Mouse (Mus musculus): ENCODE results near the gene Acot13. TPM values are rescaled to one million over a fixed set of nuclear protein-coding genes. Genes with fewer than 3 reads are reported as not detected.
"Not testable (repeated sequence)": the region's sequence is repeated elsewhere in the genome, so short reads cannot be mapped to it uniquely, and the experiment has no call there.

Acot13 gene
- total RNA-seq, 2 experiments from 2014 or later: 12.4 to 32.5 TPM

DNA sequence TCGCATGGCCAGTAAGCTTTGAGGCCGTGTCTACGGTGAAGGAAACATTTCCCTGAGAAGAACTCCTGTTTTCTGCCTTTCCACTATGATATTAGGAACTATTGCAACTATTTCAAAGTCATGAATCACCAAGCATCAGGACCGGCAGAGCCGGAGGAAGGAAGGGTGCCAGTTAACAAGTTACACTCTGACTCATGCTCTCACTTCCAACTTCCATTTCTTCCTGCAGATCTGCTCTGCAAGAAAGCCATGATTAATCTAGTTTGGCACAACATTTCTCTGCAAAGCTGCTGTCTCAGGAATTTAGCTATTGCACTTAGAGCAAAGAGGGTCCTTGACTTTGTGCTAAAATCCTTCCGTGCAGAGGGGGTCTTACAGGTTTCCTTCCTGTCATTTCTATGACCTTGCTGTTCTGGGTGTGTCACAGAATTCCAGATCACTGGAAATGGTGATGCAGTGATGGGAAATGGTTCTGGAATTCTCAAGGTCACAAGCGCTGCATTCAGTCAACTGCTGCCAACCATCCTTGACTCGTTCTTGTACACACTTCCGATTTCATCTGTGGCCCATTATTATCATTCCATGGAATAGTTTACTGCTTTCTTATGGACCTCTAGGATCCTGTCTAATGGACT, 38.8 kb downstream of the Acot13 start:
- no peak for ATAC-seq (replicated peaks; ENCODE audit: low FRiP score, poor library complexity, severe bottlenecking)

DNA sequence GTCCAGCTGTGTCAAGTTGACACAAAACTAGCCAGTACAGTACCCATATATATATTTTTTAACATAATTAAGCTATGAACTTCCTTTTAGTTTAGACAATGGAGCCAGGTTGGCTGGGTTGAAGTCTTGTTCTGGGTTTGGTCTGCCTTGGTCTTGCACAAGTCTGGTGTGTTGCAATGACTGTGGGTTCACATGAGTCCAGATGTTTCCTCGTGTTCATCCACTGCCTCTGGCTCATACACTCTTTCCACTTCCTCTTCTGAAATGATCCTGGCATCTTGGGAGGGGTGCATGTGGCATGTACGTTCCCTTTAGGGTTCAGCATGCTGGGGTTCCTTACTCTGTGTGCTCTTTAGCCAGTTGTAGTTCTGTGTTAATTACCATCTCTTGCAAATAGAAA, 40.0 kb downstream of the Acot13 start:
- ATAC-seq (replicated peaks; ENCODE audit: low FRiP score, poor library complexity, severe bottlenecking): no peak

GRCm38 (mm10) chr13:24787477-24787876, 43.9 kb downstream of the Acot13 start:
- ATAC-seq (replicated peaks; ENCODE audit: low FRiP score, poor library complexity, severe bottlenecking): no peak

GRCm38 (mm10) chr13:24786014-24786490, 45.3 kb downstream of the Acot13 start:
- no peak for ATAC-seq (replicated peaks; ENCODE audit: low FRiP score, poor library complexity, severe bottlenecking)

DNA sequence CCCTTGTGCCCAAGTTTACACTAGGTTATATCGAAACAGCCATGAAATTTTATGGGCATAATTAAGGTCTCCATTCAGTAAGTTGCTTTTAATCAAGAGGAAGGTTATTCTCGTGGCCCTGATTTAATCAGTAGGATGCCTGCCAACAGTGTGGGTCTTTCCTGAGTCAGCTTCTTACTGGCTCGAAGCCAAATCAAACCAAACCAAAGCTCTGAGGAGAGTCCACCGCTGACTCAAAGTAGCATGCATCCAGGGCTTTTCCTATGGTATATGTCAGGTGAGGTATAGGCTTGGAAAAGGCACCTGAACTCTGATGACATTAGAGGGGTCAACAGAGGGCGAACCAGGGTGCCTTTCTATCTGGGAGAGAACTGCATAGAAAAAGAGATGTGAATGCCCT, 49.4 kb downstream of the Acot13 start:
- ATAC-seq (replicated peaks; ENCODE audit: low FRiP score, poor library complexity, severe bottlenecking): no peak

- ATAC-seq (replicated peaks; ENCODE audit: low FRiP score, poor library complexity, severe bottlenecking): no peak
Observed at GRCm38 (mm10) chr13:24778706-24779380, 52.5 kb downstream of the Acot13 start.

GRCm38 (mm10) chr13:24778026-24778425, 53.3 kb downstream of the Acot13 start:
- ATAC-seq (replicated peaks; ENCODE audit: low FRiP score, poor library complexity, severe bottlenecking): no peak

DNA sequence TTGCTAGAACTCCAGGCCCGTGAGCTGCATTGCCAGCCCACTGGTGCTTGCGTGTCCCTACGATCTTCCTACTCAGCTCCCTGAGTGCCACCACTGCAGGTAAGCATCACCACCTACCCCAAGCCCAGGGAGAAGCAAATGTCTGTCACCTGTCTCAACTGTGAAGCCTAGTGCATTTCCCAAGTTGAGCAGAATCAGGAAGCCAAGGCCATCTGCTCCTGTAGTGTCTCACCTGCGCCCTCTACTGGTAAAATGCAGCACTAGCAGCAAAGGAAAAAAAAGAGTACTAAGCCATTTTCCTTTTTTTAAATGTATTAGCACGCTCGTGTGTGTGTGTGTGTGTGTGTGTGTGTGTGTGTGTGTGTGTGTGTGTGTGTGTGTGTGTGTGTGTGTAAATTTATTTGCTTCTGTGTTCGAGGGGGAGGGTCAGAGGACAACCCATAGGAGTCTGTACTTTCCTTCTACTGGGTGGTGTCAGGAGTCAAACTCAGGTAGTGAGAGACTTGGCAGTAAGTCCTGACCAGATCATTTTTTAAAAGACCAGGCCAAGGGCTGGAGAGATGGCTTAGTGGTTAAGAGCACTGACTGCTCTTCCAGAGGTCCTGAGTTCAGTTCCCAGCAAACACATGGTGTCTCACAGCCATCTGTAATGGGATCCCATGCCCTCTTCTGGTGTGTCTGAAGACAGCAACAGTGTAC, 55.0 kb downstream of the Acot13 start:
- ATAC-seq (replicated peaks; ENCODE audit: low FRiP score, poor library complexity, severe bottlenecking): peak; percentile 93

GRCm38 (mm10) chr13:24771482-24771881, 59.9 kb downstream of the Acot13 start:
- not testable (repeated sequence) for ATAC-seq (replicated peaks; ENCODE audit: low FRiP score, poor library complexity, severe bottlenecking)

Other genes starting within 250 kb of the Acot13 start
- gene Ripor2, start 249.4 kb downstream of the Acot13 start, total RNA-seq (2015; ENCODE audit: low replicate concordance): 20.2 and 21.1 TPM in 2 replicates
- 13.3 and 18.8 TPM in 2 replicates for gene Ripor2, start 249.4 kb downstream of the Acot13 start, total RNA-seq (2017; ENCODE audit: low replicate concordance)
- gene Armh2, start 90.3 kb downstream of the Acot13 start, total RNA-seq (2015; ENCODE audit: low replicate concordance): not detected in 2 replicates
- gene Armh2, start 90.3 kb downstream of the Acot13 start, total RNA-seq (2017; ENCODE audit: low replicate concordance): 2.0 TPM in 1 of 2 replicates, not detected in the other
- gene Gmnn, start 69.6 kb downstream of the Acot13 start, total RNA-seq (2015; ENCODE audit: low replicate concordance): 87.6 and 105 TPM in 2 replicates
- 108 and 135 TPM in 2 replicates for gene Gmnn, start 69.6 kb downstream of the Acot13 start, total RNA-seq (2017; ENCODE audit: low replicate concordance)
- gene BC005537, start 29.9 kb downstream of the Acot13 start, total RNA-seq (2015; ENCODE audit: low replicate concordance): 110 and 132 TPM in 2 replicates
- gene BC005537, start 29.9 kb downstream of the Acot13 start, total RNA-seq (2017; ENCODE audit: low replicate concordance): 106 and 118 TPM in 2 replicates
- 16.3 and 25.7 TPM in 2 replicates for gene Tdp2, start 139 bp upstream of the Acot13 start, total RNA-seq (2015; ENCODE audit: low replicate concordance)
- 16.3 and 17.6 TPM in 2 replicates for gene Tdp2, start 139 bp upstream of the Acot13 start, total RNA-seq (2017; ENCODE audit: low replicate concordance)
- gene D130043K22Rik, start 13.6 kb upstream of the Acot13 start, total RNA-seq (2015; ENCODE audit: low replicate concordance): 0.21 TPM in 1 of 2 replicates, not detected in the other
- gene D130043K22Rik, start 13.6 kb upstream of the Acot13 start, total RNA-seq (2017; ENCODE audit: low replicate concordance): 0.14 and 0.34 TPM in 2 replicates
- gene Aldh5a1, start 106.1 kb upstream of the Acot13 start, total RNA-seq (2015; ENCODE audit: low replicate concordance): 0.21 and 0.38 TPM in 2 replicates
- 0.56 TPM in 1 of 2 replicates, not detected in the other for gene Aldh5a1, start 106.1 kb upstream of the Acot13 start, total RNA-seq (2017; ENCODE audit: low replicate concordance)
- gene Gpld1, start 111.6 kb upstream of the Acot13 start, total RNA-seq (2015; ENCODE audit: low replicate concordance): not detected in 2 replicates
- not detected in 2 replicates for gene Gpld1, start 111.6 kb upstream of the Acot13 start, total RNA-seq (2017; ENCODE audit: low replicate concordance)
- 4.4 and 5.4 TPM in 2 replicates for gene Mrs2, start 188.8 kb upstream of the Acot13 start, total RNA-seq (2015; ENCODE audit: low replicate concordance)
- gene Mrs2, start 188.8 kb upstream of the Acot13 start, total RNA-seq (2017; ENCODE audit: low replicate concordance): 3.2 and 3.8 TPM in 2 replicates
- gene Dcdc2a, start 224.5 kb upstream of the Acot13 start, total RNA-seq (2015; ENCODE audit: low replicate concordance): not detected in 2 replicates
- 0.14 TPM in 1 of 2 replicates, not detected in the other for gene Dcdc2a, start 224.5 kb upstream of the Acot13 start, total RNA-seq (2017; ENCODE audit: low replicate concordance)